13 mouse cellular contexts compared by ENCODE assay signal in genomic region chr10:62335423-62335776, GRCm38 (mm10). TPM values are rescaled to one million over a fixed set of nuclear protein-coding genes. Genes with fewer than 3 reads are reported as not detected.
DNase-seq lines count a peak whose midpoint lies in the region; ATAC-seq and TF ChIP-seq lines count a peak whose summit lies in the region.
"Had no signal": no experiment of that assay in that cellular context is flagged by ENCODE, and none has a peak within 500 bp of the region (broad histone marks: within the 10 kb centered on the region; RNA-seq: fewer than 3 reads in every experiment).

No protein-coding gene starts in this region.

- no peak for TF ChIP-seq EP300 in liver, embryonic 14.5 days (IDR thresholded peaks at IDR 0.05; ENCODE audit: low read depth)

- no peak for TF ChIP-seq CTCF in liver, embryonic 14.5 days (IDR thresholded peaks at IDR 0.05; ENCODE audit: low read depth)

- WGBS in heart, embryonic 14.5 days = 8% methylated on average over 6 of the region's 6 CpGs
- 15% methylated on average over 6 of the region's 6 CpGs for WGBS in liver, embryonic 14.5 days (ENCODE audit: insufficient replicate concordance)
- WGBS in neural tube, embryonic 15.5 days = 37% methylated on average over 6 of the region's 6 CpGs

- no peak for ATAC-seq in heart, embryonic 14.5 days (ENCODE audit: insufficient number of reproducible peaks, insufficient read depth, low FRiP score, low read depth)
- no peak for ATAC-seq in liver, embryonic 14.5 days (ENCODE audit: insufficient read depth)
- no peak for ATAC-seq in neural tube, embryonic 15.5 days (ENCODE audit: low FRiP score)

- peaks cover 63 to 74% of the 10 kb centered on the region in 2 experiments for H3K4me1 ChIP-seq in heart, embryonic 14.5 days (ENCODE audit: control insufficient read depth in 2 of 2, insufficient read depth in 2 of 2, low read length in 2 of 2)
- H3K4me1 ChIP-seq in liver, embryonic 14.5 days (replicated peaks; ENCODE audit: control insufficient read depth in 2 of 2, insufficient read depth in 2 of 2, low read length in 1 of 2) = peaks cover 79 to 83% of the 10 kb centered on the region in 2 experiments
- H3K4me1 ChIP-seq in neural tube, embryonic 15.5 days = peaks cover 59% of the 10 kb centered on the region

- H3K4me2 ChIP-seq in heart, embryonic 14.5 days (ENCODE audit: low read length) = peak overlapping the region; percentile 46
- peak overlapping the region; percentile 98 for H3K4me2 ChIP-seq in liver, embryonic 14.5 days (ENCODE audit: low read depth)
- H3K4me2 ChIP-seq in neural tube, embryonic 15.5 days = no peak overlapping the region
- H3K4me2 ChIP-seq: lung, embryonic 15.5 days; neural tube, embryonic 13.5 days had no signal

- no peak overlapping the region; the same call in 1 of the 2 replicates for H3K9ac ChIP-seq in heart, embryonic 14.5 days (ENCODE audit: low read length)
- H3K9ac ChIP-seq in liver, embryonic 14.5 days (replicated peaks) = peak overlapping the region; percentile 16
- no peak overlapping the region for H3K9ac ChIP-seq in neural tube, embryonic 15.5 days (replicated peaks)
- H3K9ac ChIP-seq: lung, embryonic 15.5 days had no signal

- peak overlapping the region; percentile 3 to 5; a peak in 1 of 4 replicates for H3K4me3 ChIP-seq in heart, embryonic 14.5 days (ENCODE audit: control insufficient read depth in 1 of 2, insufficient read depth in 1 of 2, low read depth in 1 of 2, low read length in 2 of 2)
- H3K4me3 ChIP-seq in liver, embryonic 14.5 days (ENCODE audit: insufficient read depth in 1 of 2, low read depth in 2 of 2, low read length in 2 of 2) = no peak overlapping the region
- no peak overlapping the region for H3K4me3 ChIP-seq in neural tube, embryonic 15.5 days (replicated peaks)
- H3K4me3 ChIP-seq: lung, embryonic 15.5 days; neural tube, embryonic 13.5 days had no signal

- DNase-seq in heart, adult 11 months = no peak
- DNase-seq in CD4-positive helper T cell, adult 2 months (ENCODE audit: low read depth, low spot score) = peak; percentile 21
- DNase-seq in embryo, embryonic 10.5 days (ENCODE audit: low spot score) = peak; percentile 45
- DNase-seq in liver, embryonic 14.5 days (ENCODE audit: low read depth in 3 of 3, low spot score in 3 of 3) = no peak
- no peak for DNase-seq in natural killer cell, adult 2 months (ENCODE audit: low spot score in 2 of 2)
- DNase-seq: adrenal gland, postnatal 36 days; cerebellum, postnatal 36 days; kidney, adult 18-20 months; thymus, postnatal 14 days had no signal

- H3K27me3 ChIP-seq in heart, embryonic 14.5 days (ENCODE audit: control insufficient read depth, insufficient read depth, low read length) = no peaks in the 10 kb centered on the region
- H3K27me3 ChIP-seq in liver, embryonic 14.5 days (ENCODE audit: control insufficient read depth, insufficient read depth, low read length) = no peaks in the 10 kb centered on the region
- H3K27me3 ChIP-seq in neural tube, embryonic 15.5 days (replicated peaks) = no peaks in the 10 kb centered on the region
- H3K27me3 ChIP-seq: lung, embryonic 15.5 days; neural tube, embryonic 13.5 days had no signal

- no peaks in the 10 kb centered on the region for H3K36me3 ChIP-seq in heart, embryonic 14.5 days (ENCODE audit: control insufficient read depth, insufficient read depth, low read length)
- H3K36me3 ChIP-seq in liver, embryonic 14.5 days (replicated peaks; ENCODE audit: control insufficient read depth, insufficient read depth, low read depth) = peaks cover 3% of the 10 kb centered on the region; the same call in 1 of the 2 replicates
- H3K36me3 ChIP-seq in neural tube, embryonic 15.5 days = no peaks in the 10 kb centered on the region
- H3K36me3 ChIP-seq: lung, embryonic 15.5 days; neural tube, embryonic 13.5 days had no signal

- no peaks in the 10 kb centered on the region for H3K9me3 ChIP-seq in heart, embryonic 14.5 days (ENCODE audit: control insufficient read depth, low read length)
- H3K9me3 ChIP-seq in liver, embryonic 14.5 days (ENCODE audit: control insufficient read depth, low read length) = no peaks in the 10 kb centered on the region
- H3K9me3 ChIP-seq in neural tube, embryonic 15.5 days (replicated peaks) = no peaks in the 10 kb centered on the region
- H3K9me3 ChIP-seq: lung, embryonic 15.5 days; neural tube, embryonic 13.5 days had no signal

- peak overlapping the region; percentile 67 to 91 for H3K27ac ChIP-seq in heart, embryonic 14.5 days (replicated peaks in 1 of 2; ENCODE audit: control insufficient read depth in 1 of 2, insufficient read depth in 1 of 2, low read depth in 2 of 2, low read length in 2 of 2)
- H3K27ac ChIP-seq in liver, embryonic 14.5 days = peak overlapping the region; percentile 49
- no peak overlapping the region for H3K27ac ChIP-seq in neural tube, embryonic 15.5 days (replicated peaks)
- H3K27ac ChIP-seq: lung, embryonic 15.5 days; neural tube, embryonic 13.5 days had no signal

RNA-seq across cellular contexts. Expression of gene Hk1, which starts 44.3 kb away (rescaled TPM):
- polyA plus RNA-seq in heart, embryonic 14.5 days (2014; fragmentation: Nextera tagmentation; extraction: Ambion mirVana) = 112 and 132 TPM in 2 replicates
- 40.8 and 56.1 TPM in 2 replicates for polyA plus RNA-seq in liver, embryonic 14.5 days (2012; rRNA removed)
- 54.2 and 58.7 TPM in 2 replicates for polyA plus RNA-seq in liver, embryonic 14.5 days (2014; fragmentation: Nextera tagmentation; extraction: Ambion mirVana)
- 134 and 146 TPM in 2 replicates for polyA plus RNA-seq in neural tube, embryonic 15.5 days (2015; fragmentation: Nextera tagmentation; extraction: Ambion mirVana)

Comparison
In these comparisons a context has a peak if more than half of its experiments do, and no peak if none do; other contexts are left out.
1. H3K4me3 ChIP-seq: peak in heart, embryonic 14.5 days (2 of 2); none in liver, embryonic 14.5 days (0 of 2) and neural tube, embryonic 15.5 days (single experiment).
2. DNase-seq: peak in CD4-positive helper T cell, adult 2 months (single experiment) and embryo, embryonic 10.5 days (single experiment); none in heart, adult 11 months (single experiment), liver, embryonic 14.5 days (0 of 3) and natural killer cell, adult 2 months (0 of 2).